Mouse (Mus musculus): ENCODE data around the gene Btbd35f30. TPM values are rescaled to one million over a fixed set of nuclear protein-coding genes. Genes with fewer than 3 reads are reported as not detected.
"Not testable (repeated sequence)": the region's sequence is repeated elsewhere in the genome, so short reads cannot be mapped to it uniquely, and the experiment has no call there.

Gene Btbd35f30
- polyA plus RNA-seq (2016; fragmentation: Nextera tagmentation; extraction: Ambion mirVana) = not detected in 2 replicates

- H3K4me1 ChIP-seq; H3K27ac ChIP-seq (replicated peaks); H3K9me3 ChIP-seq; H3K9ac ChIP-seq (replicated peaks); H3K36me3 ChIP-seq; H3K27me3 ChIP-seq; ATAC-seq (ENCODE audit: low FRiP score, low read depth); H3K4me2 ChIP-seq (replicated peaks); H3K4me3 ChIP-seq: not testable (repeated sequence)
- whole genome bisulfite sequencing = no CpG with 5 or more reads among the region's 4 CpGs
Measured at GRCm38 (mm10) chrX:32894325-32894724, at the start of gene Btbd35f30. Btbd35f30 (plus strand) TSS chrX:32894625.

- no CpG with 5 or more reads among the region's 1 CpGs for WGBS
Measured at GRCm38 (mm10) chrX:32941468-32941867, 47.0 kb downstream of the Btbd35f30 start, which contains the start of gene Gm21789. Gm21789 (plus strand) TSS chrX:32941768.

More at GRCm38 (mm10) chrX:32941468-32941867, 47.0 kb downstream of the Btbd35f30 start, which contains the start of gene Gm21789:
- not testable (repeated sequence) for H3K4me2 ChIP-seq (replicated peaks); H3K4me1 ChIP-seq; H3K4me3 ChIP-seq; H3K9ac ChIP-seq (replicated peaks); H3K27ac ChIP-seq (replicated peaks); H3K9me3 ChIP-seq; H3K36me3 ChIP-seq; ATAC-seq (ENCODE audit: low FRiP score, low read depth); H3K27me3 ChIP-seq

Other genes starting within 250 kb of the Btbd35f30 start
- not detected in 2 replicates for gene Gm5926, start 243.9 kb upstream of the Btbd35f30 start, polyA plus RNA-seq (2016; fragmentation: Nextera tagmentation; extraction: Ambion mirVana)
- gene Btbd35f21, start 168.5 kb upstream of the Btbd35f30 start, polyA plus RNA-seq (2016; fragmentation: Nextera tagmentation; extraction: Ambion mirVana) = not detected in 2 replicates
- gene Gm21789, start 47.1 kb downstream of the Btbd35f30 start, polyA plus RNA-seq (2016; fragmentation: Nextera tagmentation; extraction: Ambion mirVana) = not detected in 2 replicates
- not detected in 2 replicates for gene Btbd35f5, start 79.3 kb downstream of the Btbd35f30 start, polyA plus RNA-seq (2016; fragmentation: Nextera tagmentation; extraction: Ambion mirVana)

All from midbrain, embryonic 12.5 days (tissue).